Mouse (Mus musculus) MEL (cell line): ENCODE measurements around the gene Zdhhc21.

ENCODE experiments used
- CHD1 ChIP-seq: IDR thresholded peaks from 2 replicates; pipeline ENCODE4 v1.6.1; 2012; ENCODE audit warnings: low read depth, mild to moderate bottlenecking, inconsistent platforms, low read length, improper control_type of control experiment
- MYC ChIP-seq: IDR thresholded peaks from 2 replicates; pipeline ENCODE4 v1.6.1; 2011; ENCODE audit warnings: low read depth, mild to moderate bottlenecking, low read length, improper control_type of control experiment, moderate library complexity
- NELFE ChIP-seq: IDR thresholded peaks from 2 replicates; pipeline ENCODE4 v1.6.1; 2011; ENCODE audit warnings: low read depth, low read length, improper control_type of control experiment
- POLR2AphosphoS2 ChIP-seq: IDR thresholded peaks from 2 replicates; pipeline ENCODE4 v1.6.1; 2011; ENCODE audit warnings: low read length, improper control_type of control experiment

- TF ChIP-seq POLR2AphosphoS2 (no peak), MYC (no peak), CHD1 (no peak), NELFE (no peak)
Observed at GRCm38 (mm10) chr4:82882500-82882899, 22.7 kb upstream of the Zdhhc21 start.
